In genomic region chr7:97984108-97984834, GRCm38 (mm10) we compare ENCODE assay signal across 8 mouse cellular contexts.
DNase-seq lines count a peak whose midpoint lies in the region; ATAC-seq and TF ChIP-seq lines count a peak whose summit lies in the region.

No protein-coding gene starts in this region.

- no peak for ATAC-seq in midbrain, embryonic 14.5 days (ENCODE audit: low FRiP score, low TSS enrichment)
- no peak for ATAC-seq in midbrain, embryonic 13.5 days
- ATAC-seq in erythroblast, adult 5-6 weeks (replicated peaks; ENCODE audit: low FRiP score, poor library complexity, severe bottlenecking), result no peak

- H3K27ac ChIP-seq in midbrain, embryonic 14.5 days (replicated peaks; ENCODE audit: low read depth, low read length), result no peak overlapping the region
- no peak overlapping the region for H3K27ac ChIP-seq in midbrain, embryonic 13.5 days
- no peak overlapping the region for H3K27ac ChIP-seq in limb, embryonic 10.5 days

- no peak overlapping the region for H3K9ac ChIP-seq in midbrain, embryonic 14.5 days (replicated peaks; ENCODE audit: low read length)
- H3K9ac ChIP-seq in midbrain, embryonic 13.5 days (replicated peaks), result no peak overlapping the region

- peak; percentile 58; the same call in 1 of the 2 replicates for TF ChIP-seq CTCF in brain, embryonic 14.5 days (IDR thresholded peaks at IDR 0.05; ENCODE audit: borderline replicate concordance, extremely low read depth, insufficient read depth, insufficient read length)

- no peak overlapping the region for H3K4me3 ChIP-seq in midbrain, embryonic 14.5 days (replicated peaks; ENCODE audit: low read depth, low read length)
- no peak overlapping the region for H3K4me3 ChIP-seq in midbrain, embryonic 13.5 days (replicated peaks)
- H3K4me3 ChIP-seq in limb, embryonic 10.5 days, result no peak overlapping the region

- H3K36me3 ChIP-seq in midbrain, embryonic 14.5 days (ENCODE audit: control insufficient read depth, insufficient read depth, low read length), result no peaks in the 10 kb centered on the region
- no peaks in the 10 kb centered on the region for H3K36me3 ChIP-seq in midbrain, embryonic 13.5 days
- no peaks in the 10 kb centered on the region for H3K36me3 ChIP-seq in limb, embryonic 10.5 days
- H3K36me3 ChIP-seq in splenic B cell, adult 2 months (ENCODE audit: control insufficient read depth, insufficient read depth, low read length, poor library complexity, severe bottlenecking), result no peaks in the 10 kb centered on the region

- H3K4me1 ChIP-seq in midbrain, embryonic 14.5 days (ENCODE audit: control insufficient read depth, insufficient read depth, low read length), result no peaks in the 10 kb centered on the region
- no peaks in the 10 kb centered on the region for H3K4me1 ChIP-seq in midbrain, embryonic 13.5 days (replicated peaks)
- H3K4me1 ChIP-seq in limb, embryonic 10.5 days, result no peaks in the 10 kb centered on the region

- no peak overlapping the region for H3K4me2 ChIP-seq in midbrain, embryonic 14.5 days (ENCODE audit: low read length)
- H3K4me2 ChIP-seq in midbrain, embryonic 13.5 days (replicated peaks), result no peak overlapping the region

- no peak for TF ChIP-seq POLR2A in brain, embryonic 14.5 days (IDR thresholded peaks at IDR 0.05; ENCODE audit: borderline replicate concordance, extremely low read depth, insufficient read depth, insufficient read length, poor library complexity, severe bottlenecking)

- peak; percentile 6 for DNase-seq in gastrocnemius, adult 18-20 months (ENCODE audit: low spot score)
- DNase-seq in gastrocnemius, adult 8-10 months (ENCODE audit: low spot score in 2 of 2), result no peak
- peak; percentile 62 for DNase-seq in midbrain, embryonic 14.5 days
- peak; percentile 58 for DNase-seq in brain, embryonic 14.5 days (ENCODE audit: low read depth)
- peak; percentile 78 for DNase-seq in limb, embryonic 10.5 days (ENCODE audit: low spot score)
- peak; percentile 63 for DNase-seq in splenic B cell, adult 2 months (ENCODE audit: low read depth, low spot score)

- H3K27me3 ChIP-seq in midbrain, embryonic 14.5 days (ENCODE audit: control insufficient read depth, insufficient read depth, low read length), result no peaks in the 10 kb centered on the region
- no peaks in the 10 kb centered on the region for H3K27me3 ChIP-seq in midbrain, embryonic 13.5 days
- no peaks in the 10 kb centered on the region for H3K27me3 ChIP-seq in limb, embryonic 10.5 days (ENCODE audit: low read depth, poor library complexity, severe bottlenecking)
- no peaks in the 10 kb centered on the region for H3K27me3 ChIP-seq in splenic B cell, adult 2 months (ENCODE audit: control insufficient read depth, insufficient read depth, low read length, poor library complexity, severe bottlenecking)

- 54% methylated on average over 13 of the region's 13 CpGs for WGBS in midbrain, embryonic 14.5 days
- WGBS in midbrain, embryonic 13.5 days, result 53% methylated on average over 13 of the region's 13 CpGs
- 50% methylated on average over 13 of the region's 13 CpGs for WGBS in limb, embryonic 10.5 days

- H3K9me3 ChIP-seq in midbrain, embryonic 14.5 days (ENCODE audit: control insufficient read depth, low read length), result no peaks in the 10 kb centered on the region
- H3K9me3 ChIP-seq in midbrain, embryonic 13.5 days, result no peaks in the 10 kb centered on the region
- no peaks in the 10 kb centered on the region for H3K9me3 ChIP-seq in limb, embryonic 10.5 days (replicated peaks)

Comparison
In these comparisons a context has a peak if more than half of its experiments do, and no peak if none do; other contexts are left out.
1. DNase-seq: peak in gastrocnemius, adult 18-20 months (single experiment), midbrain, embryonic 14.5 days (single experiment), brain, embryonic 14.5 days (single experiment), limb, embryonic 10.5 days (single experiment) and splenic B cell, adult 2 months (single experiment); none in gastrocnemius, adult 8-10 months (0 of 2).